Mouse (Mus musculus) hindbrain, embryonic 10.5 days (tissue): ENCODE measurements around the gene Hcrt. TPM values are rescaled to one million over a fixed set of nuclear protein-coding genes. Genes with fewer than 3 reads are reported as not detected.

Source experiments
- DNase-seq: peaks from one replicate; pipeline ENCODE4 v3.0.0-alpha.2; 2017; ENCODE audit warnings: low spot score
- H3K27ac ChIP-seq: fragments of 300-500 bp; sonication (generic); 2 replicates; pipeline ENCODE4 v1.5.1; 2016; ENCODE audit warnings: mild to moderate bottlenecking, moderate library complexity
- H3K27me3 ChIP-seq: fragments of 300-500 bp; sonication (generic); 2 replicates; pipeline ENCODE4 v1.6.1; 2016; ENCODE audit warnings: mild to moderate bottlenecking; ENCODE audit not compliant: poor library complexity, insufficient read depth, severe bottlenecking
- H3K36me3 ChIP-seq: fragments of 300-500 bp; sonication (generic); 2 replicates; pipeline ENCODE4 v1.6.1; 2016; ENCODE audit warnings: mild to moderate bottlenecking, moderate library complexity
- H3K4me1 ChIP-seq: fragments of 300-500 bp; sonication (generic); replicated peaks from 2 replicates; pipeline ENCODE4 v1.6.1; 2016; ENCODE audit warnings: mild to moderate bottlenecking
- H3K4me3 ChIP-seq: fragments of 300-500 bp; sonication (generic); 2 replicates; pipeline ENCODE4 v1.5.1; 2016; ENCODE audit warnings: mild to moderate bottlenecking, moderate library complexity
- H3K9me3 ChIP-seq: fragments of 300-500 bp; sonication (generic); 2 replicates; pipeline ENCODE4 v1.6.1; 2016; ENCODE audit warnings: mild to moderate bottlenecking, moderate library complexity
- WGBS: fragments of 180-500 bp; shearing (Covaris S2); methylation state at CpG from one replicate; pipeline ENCODE4 v1.1.7; 2016; 5-methylcytosine and 5-hydroxymethylcytosine counted together
- polyA plus RNA-seq: library from polyadenylated mRNA; unstranded; fragments of >200 nt; fragmentation: Nextera tagmentation; extraction: Ambion mirVana; gene quantifications from 2 replicates; pipeline ENCODE4 v1.2.1, GENCODE M21; 2016

Hcrt gene
- polyA plus RNA-seq, 1 experiment from 2014 or later = not detected

DNA sequence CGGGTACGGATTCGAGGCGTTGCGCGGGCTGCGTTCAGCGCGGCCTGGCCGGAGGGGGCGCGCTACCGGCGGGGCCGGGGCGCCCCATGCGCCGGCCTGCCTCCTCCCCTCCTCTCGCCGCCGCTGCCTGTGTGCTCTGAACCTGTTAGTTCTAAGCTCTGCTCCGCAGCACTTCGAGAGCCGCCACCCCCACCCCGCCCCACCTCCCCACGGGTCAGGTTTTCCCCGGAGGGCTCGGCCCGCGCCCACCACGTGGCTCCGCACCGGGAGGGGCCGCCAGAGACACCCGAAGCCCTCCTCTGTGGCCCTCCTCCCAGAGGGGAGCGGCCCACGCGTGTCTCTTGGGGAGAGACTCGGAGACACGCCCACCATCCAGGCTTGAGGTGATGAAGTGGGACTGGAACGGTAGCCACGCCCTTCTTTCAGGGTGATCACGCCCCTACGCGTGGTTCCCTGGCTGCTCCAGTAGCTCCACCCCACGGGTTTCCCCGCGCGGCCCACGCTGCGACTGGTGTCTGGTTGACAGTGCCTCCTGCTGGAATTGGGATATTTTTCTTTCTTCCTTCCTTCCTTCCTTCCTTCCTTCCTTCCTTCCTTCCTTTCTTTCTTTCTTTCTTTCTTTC, 3.0 kb downstream of the Hcrt start, which contains the start of gene Kcnh4:
Kcnh4 (minus strand) TSS at position 332 of the 623 bp plus-strand sequence.
- H3K27ac ChIP-seq = peak within 1 kb of the TSS; percentile 81
- WGBS = under 1% methylated on average over 51 of the region's 51 CpGs

DNA sequence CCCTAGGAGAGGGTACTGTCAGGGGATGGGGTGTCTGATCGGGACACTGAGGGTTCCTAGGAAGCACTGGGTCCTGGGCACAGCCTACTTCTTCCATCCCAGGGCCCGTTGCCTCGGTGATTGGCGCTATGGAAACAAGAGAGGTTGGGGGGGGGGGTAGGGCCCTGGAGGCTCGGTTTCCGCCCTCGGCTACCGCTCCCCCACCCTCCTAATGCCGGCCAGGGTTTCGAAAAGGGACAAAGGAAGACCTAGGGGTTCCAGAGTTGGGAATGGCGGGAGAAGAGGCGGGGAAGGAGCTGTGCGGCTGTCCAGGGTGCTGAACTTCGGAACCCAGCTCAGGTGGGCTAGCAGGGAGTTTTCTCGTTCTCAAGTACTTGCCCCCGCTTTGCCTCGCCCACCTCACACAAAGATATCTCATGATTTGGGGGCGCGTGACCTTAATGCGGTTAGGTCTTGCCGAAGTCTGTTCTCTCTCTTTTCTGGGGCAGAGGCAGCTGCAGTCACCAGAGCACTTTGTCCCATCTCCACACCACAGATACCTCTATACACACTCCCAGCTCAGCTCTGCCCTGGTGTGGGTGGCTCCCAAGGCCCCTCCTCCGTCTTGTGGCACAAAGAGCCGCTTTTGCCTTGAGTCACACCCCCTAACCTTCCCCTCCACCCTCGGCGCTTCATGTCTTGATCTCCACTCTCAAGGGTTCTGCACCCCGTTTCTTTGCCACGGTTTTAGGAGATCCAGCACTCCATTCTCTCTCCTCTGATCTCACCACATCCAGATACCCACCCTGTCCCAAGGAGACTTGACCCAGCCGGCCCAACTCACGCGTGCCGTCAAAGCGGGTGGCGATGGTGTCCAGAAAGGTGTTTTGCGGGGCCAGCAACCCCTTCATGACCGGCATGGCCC, 3.8 kb downstream of the Hcrt start:
- peak overlapping the region; percentile 81 for H3K27ac ChIP-seq
- under 1% methylated on average over 35 of the region's 35 CpGs for WGBS
- peak overlapping the region; percentile 60 for H3K4me3 ChIP-seq
- peak; percentile 79 for DNase-seq
- H3K27me3 ChIP-seq = peaks cover 62% of the 10 kb centered on the region
- no peaks in the 10 kb centered on the region for H3K36me3 ChIP-seq
- H3K4me1 ChIP-seq = peaks cover 30% of the 10 kb centered on the region
- H3K9me3 ChIP-seq = no peaks in the 10 kb centered on the region

More for the DNA sequence above, 3.0 kb downstream of the Hcrt start, which contains the start of gene Kcnh4:
- Histone ChIP-seq H3K4me1 (peaks cover 30% of the 10 kb centered on the region), H3K36me3 (no peaks in the 10 kb centered on the region), H3K4me3 (peak within 1 kb of the TSS; percentile 60), H3K9me3 (no peaks in the 10 kb centered on the region), H3K27me3 (peaks cover 62% of the 10 kb centered on the region)
- DNase-seq = peak; percentile 42

DNA sequence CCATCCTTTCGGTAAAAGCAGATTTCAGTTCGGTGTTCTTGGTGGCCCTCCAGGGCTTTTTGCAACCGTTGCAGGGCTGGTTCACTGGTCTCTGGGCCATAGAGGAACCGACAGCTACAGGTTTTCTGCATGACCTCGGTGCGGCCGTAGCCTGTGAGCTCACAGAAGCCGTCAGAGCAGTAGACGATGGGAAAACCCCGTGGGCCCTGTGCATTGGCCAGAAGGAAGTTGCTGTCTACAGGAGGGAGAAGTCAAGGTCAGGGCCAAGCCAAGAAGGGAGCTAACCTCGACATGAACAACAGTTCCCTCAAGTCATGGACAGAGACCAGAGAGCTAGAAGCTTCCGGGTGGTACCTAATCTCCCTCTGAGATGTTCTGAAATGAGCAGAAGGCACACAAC, 5.2 kb downstream of the Hcrt start:
- Histone ChIP-seq H3K4me1 (peaks cover 30% of the 10 kb centered on the region), H3K9me3 (no peaks in the 10 kb centered on the region), H3K27ac (no peak overlapping the region), H3K36me3 (no peaks in the 10 kb centered on the region), H3K27me3 (peaks cover 53% of the 10 kb centered on the region), H3K4me3 (no peak overlapping the region)
- WGBS = 89% methylated on average over 12 of the region's 12 CpGs
- no peak for DNase-seq

DNA sequence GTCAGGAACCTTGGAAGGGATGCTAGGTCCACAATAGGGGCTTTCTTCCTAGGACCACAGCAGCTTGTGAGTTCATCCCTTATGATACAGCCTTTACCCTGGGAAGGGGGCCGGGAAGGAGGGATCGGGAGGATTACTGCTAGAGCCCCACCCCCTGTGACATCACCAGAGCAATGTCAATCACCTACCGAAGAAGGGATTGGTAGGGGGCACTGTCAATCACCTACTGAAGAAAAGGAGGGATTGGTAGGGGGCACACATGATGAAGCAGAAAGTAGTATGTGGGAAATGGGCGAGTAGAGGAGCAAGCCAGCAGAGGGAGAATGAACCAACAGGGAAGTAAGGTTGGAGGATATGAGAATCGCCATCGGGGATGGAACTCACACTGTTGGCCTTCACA, 6.3 kb downstream of the Hcrt start:
- DNase-seq = no peak
- Histone ChIP-seq H3K27me3 (peaks cover 51% of the 10 kb centered on the region), H3K9me3 (no peaks in the 10 kb centered on the region), H3K4me1 (peaks cover 28% of the 10 kb centered on the region), H3K4me3 (no peak overlapping the region), H3K27ac (no peak overlapping the region), H3K36me3 (no peaks in the 10 kb centered on the region)
- WGBS = 63% methylated on average over 6 of the region's 6 CpGs

DNA sequence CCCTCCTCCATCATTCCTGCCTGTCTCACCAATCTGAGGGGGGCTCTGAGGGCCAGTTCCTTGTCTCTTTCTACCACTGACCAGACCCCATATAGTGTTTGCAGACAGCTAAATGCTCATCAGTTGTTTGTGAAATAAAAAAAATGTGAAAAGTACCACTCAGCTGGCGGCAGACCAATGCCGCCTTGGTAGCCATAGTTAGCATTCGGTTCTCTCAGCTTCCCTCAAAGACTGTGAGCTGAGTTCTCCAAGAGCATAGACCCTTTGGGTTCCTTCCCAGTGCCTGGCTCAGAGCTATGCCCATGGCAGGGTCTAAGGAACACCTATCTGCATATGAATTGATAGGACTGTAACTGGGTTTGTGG, 8.1 kb downstream of the Hcrt start:
- peaks cover 18% of the 10 kb centered on the region for H3K4me1 ChIP-seq
- 0 out of 2 replicates have a peak, but pooled peaks cover 7% of the 10 kb centered on the region for H3K36me3 ChIP-seq
- H3K27me3 ChIP-seq = peaks cover 46% of the 10 kb centered on the region
- no peak overlapping the region for H3K4me3 ChIP-seq
- 90% methylated on average over 3 of the region's 3 CpGs for WGBS
- H3K27ac ChIP-seq = no peak overlapping the region
- no peaks in the 10 kb centered on the region for H3K9me3 ChIP-seq
- no peak for DNase-seq

DNA sequence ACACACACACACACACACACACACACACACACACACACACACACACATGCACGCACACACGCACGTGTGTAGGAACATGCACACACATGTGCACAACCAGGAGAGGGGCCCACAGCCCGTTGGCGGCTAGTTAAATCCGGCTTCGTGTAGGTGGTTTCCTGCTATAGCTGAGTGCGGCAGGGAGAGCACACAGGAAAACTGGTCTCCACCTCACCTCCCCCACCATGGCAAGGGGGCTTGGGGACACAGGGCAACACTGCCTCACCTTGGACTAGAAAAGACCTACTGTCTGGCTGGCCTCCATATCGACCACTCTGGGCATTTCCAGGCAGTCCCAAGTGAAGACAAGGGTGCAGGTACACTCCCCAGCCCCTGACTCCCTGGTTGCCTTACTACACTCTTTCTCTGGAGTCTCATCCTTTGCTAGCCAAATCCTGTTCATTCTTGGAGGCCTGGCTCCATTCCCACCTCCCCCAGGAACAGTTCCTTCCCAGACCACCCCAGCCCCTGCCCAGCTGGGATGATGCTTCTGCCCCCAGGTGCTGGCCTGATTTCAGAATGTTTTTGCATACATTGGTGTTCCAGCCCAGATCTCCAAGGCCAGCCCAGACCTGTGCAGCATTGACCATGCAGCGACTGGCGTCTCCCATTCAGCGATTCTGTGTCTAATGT, 8.6 kb downstream of the Hcrt start:
- H3K9me3 ChIP-seq = no peaks in the 10 kb centered on the region
- peaks cover 46% of the 10 kb centered on the region for H3K27me3 ChIP-seq
- no peak overlapping the region for H3K4me3 ChIP-seq
- H3K4me1 ChIP-seq = peaks cover 13% of the 10 kb centered on the region
- DNase-seq = no peak
- WGBS = 85% methylated on average over 12 of the region's 12 CpGs
- H3K27ac ChIP-seq = no peak overlapping the region
- H3K36me3 ChIP-seq = 0 out of 2 replicates have a peak, but pooled peaks cover 7% of the 10 kb centered on the region

DNA sequence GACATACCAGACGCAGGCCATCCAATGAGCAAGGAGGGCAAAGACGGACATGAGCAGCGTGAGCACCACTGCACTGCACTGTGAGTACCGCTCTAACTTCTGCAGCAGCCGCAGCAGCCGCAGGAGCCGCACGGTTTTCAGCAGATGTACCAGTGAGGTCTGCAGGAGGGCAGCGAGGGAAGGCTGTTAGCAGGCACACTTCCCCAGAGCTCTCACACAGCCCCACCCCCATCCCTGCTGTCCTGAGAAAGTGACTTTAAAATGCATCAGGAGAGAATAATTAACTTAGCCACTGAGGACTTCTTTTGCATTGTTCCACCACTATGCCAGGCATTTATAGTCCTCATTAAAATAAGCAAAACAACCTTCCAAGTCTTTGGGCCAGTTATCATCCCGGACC, 10.4 kb downstream of the Hcrt start:
- peaks cover 40% of the 10 kb centered on the region for H3K27me3 ChIP-seq
- WGBS = 41% methylated on average over 10 of the region's 10 CpGs
- H3K36me3 ChIP-seq = 0 out of 2 replicates have a peak, but pooled peaks cover 7% of the 10 kb centered on the region

DNA sequence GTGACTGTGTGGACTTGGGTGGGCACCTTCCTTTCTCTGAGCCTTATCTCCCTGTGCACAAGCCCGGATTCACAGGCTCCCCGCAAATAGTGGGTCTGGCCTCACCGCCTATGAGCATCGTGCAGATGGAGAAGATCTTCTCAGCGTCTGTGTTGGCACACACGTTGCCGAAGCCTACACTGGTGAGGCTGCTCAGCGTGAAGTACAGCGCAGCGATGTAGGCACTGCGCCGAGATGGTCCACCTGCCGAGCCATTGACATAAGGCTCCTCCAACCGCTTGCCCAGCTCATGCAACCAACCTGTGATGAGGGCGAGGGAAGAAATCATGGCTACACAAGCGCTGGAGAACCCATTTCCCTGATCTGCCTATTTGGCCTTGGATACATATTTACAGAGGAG, 12.6 kb downstream of the Hcrt start:
- no peak overlapping the region for H3K27ac ChIP-seq
- H3K4me3 ChIP-seq = no peak overlapping the region
- no peak for DNase-seq
- peaks cover 44% of the 10 kb centered on the region for H3K27me3 ChIP-seq
- H3K4me1 ChIP-seq = peaks cover 14% of the 10 kb centered on the region; the same call in 1 of the 2 replicates
- H3K9me3 ChIP-seq = no peaks in the 10 kb centered on the region
- WGBS = 90% methylated on average over 16 of the region's 16 CpGs
- 0 out of 2 replicates have a peak, but pooled peaks cover 7% of the 10 kb centered on the region for H3K36me3 ChIP-seq

More for the DNA sequence above, 10.4 kb downstream of the Hcrt start:
- H3K4me3 ChIP-seq = no peak overlapping the region
- 0 out of 2 replicates have a peak, but pooled peaks cover 5% of the 10 kb centered on the region for H3K4me1 ChIP-seq
- no peak for DNase-seq
- no peak overlapping the region for H3K27ac ChIP-seq
- H3K9me3 ChIP-seq = no peaks in the 10 kb centered on the region

DNA sequence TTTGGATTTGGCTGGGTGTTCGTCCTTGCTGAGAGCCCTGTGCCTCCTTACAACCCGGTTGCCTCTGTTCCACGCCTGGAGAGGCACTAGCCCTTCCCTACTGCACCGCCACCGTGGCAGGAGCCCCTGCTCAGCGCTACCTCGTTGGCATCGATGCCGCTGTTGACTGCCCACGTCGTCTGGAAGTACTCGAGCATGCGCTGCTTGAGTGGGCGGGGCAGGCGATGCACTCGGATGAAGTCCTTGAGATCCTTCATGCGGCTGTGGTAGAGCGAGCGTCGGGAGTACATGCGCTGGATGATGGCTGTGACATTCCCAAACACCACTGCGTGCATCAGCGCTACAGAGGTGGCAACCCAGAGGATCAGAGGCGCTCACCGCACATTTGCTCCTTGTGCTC, 13.3 kb downstream of the Hcrt start:
- H3K27me3 ChIP-seq = peaks cover 44% of the 10 kb centered on the region
- no peak overlapping the region for H3K4me3 ChIP-seq
- no peaks in the 10 kb centered on the region for H3K9me3 ChIP-seq
- peaks cover 15% of the 10 kb centered on the region; the same call in 1 of the 2 replicates for H3K4me1 ChIP-seq
- H3K36me3 ChIP-seq = 0 out of 2 replicates have a peak, but pooled peaks cover 7% of the 10 kb centered on the region
- 48% methylated on average over 25 of the region's 25 CpGs for WGBS
- DNase-seq = no peak
- H3K27ac ChIP-seq = no peak overlapping the region

DNA sequence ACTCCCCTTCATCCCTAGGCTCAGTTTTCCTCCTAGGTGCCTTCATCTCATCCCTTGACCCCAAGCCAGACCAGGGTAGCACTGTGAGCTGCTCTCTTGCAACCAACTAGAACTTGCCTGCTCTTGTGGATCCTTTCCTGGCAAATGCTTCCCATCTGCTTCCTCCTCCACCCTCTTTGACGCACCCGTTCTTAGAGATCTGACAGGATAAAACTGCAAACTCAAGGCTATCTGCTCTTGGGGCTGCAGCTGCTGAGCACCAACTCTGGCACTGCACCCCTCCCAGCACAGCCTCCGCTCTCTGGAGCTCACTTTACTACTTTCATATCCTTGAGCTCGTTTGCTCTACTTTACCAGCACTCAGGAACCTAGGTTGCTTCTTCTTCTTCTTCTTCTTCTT, 14.1 kb downstream of the Hcrt start:
- Histone ChIP-seq H3K4me3 (no peak overlapping the region), H3K36me3 (0 out of 2 replicates have a peak, but pooled peaks cover 7% of the 10 kb centered on the region), H3K27ac (no peak overlapping the region), H3K27me3 (peaks cover 44% of the 10 kb centered on the region), H3K9me3 (no peaks in the 10 kb centered on the region), H3K4me1 (peaks cover 15% of the 10 kb centered on the region; the same call in 1 of the 2 replicates)
- 90% methylated on average over 4 of the region's 4 CpGs for WGBS
- DNase-seq = no peak

DNA sequence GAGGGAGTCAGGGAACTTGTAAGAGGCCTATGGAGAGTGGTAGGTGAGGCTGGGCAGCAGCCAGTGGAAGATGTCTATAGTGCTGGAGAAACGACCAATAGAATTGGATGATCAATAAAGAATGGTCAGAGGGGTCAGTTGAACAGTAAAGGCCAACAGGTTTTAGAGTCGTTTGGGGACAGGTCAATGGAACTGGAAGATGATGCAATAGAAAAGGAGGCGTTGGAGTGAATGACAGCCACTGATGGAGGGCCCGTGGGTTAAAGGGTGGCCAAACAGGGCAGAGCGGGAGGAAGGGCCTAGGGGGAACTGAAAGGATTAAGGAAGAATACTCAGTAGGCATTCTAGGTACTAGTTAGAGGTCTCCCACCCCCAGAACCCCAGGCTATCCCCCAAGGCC, 15.6 kb downstream of the Hcrt start:
- WGBS = 74% methylated on average over 5 of the region's 5 CpGs
- Histone ChIP-seq H3K9me3 (no peaks in the 10 kb centered on the region), H3K27me3 (peaks cover 40% of the 10 kb centered on the region), H3K36me3 (0 out of 2 replicates have a peak, but pooled peaks cover 7% of the 10 kb centered on the region), H3K27ac (no peak overlapping the region), H3K4me3 (no peak overlapping the region), H3K4me1 (peaks cover 11% of the 10 kb centered on the region; the same call in 1 of the 2 replicates)
- no peak for DNase-seq

DNA sequence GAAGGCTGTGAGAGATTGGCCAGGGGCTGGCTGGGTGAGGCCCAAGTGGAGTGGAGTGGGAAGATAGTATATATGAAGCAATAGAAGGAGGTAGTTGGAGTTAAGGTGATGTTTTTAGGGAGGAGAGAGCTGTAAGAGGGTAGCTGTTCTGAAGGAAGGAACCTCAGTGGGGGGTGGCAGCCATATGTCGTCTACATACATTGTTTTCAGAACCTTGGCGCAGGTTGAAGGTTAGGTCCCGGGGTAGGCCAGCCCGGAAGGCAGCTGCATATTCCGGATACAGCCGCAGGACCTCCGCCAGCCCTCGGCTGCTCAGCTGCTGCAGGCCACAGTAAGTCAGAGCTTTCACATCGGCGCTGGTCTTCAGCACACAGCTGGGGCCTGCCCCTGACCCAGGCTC, 16.2 kb downstream of the Hcrt start:
- Histone ChIP-seq H3K36me3 (0 out of 2 replicates have a peak, but pooled peaks cover 7% of the 10 kb centered on the region), H3K27ac (no peak overlapping the region), H3K27me3 (peaks cover 38% of the 10 kb centered on the region), H3K9me3 (no peaks in the 10 kb centered on the region), H3K4me1 (peaks cover 10% of the 10 kb centered on the region; the same call in 1 of the 2 replicates), H3K4me3 (no peak overlapping the region)
- DNase-seq = no peak
- WGBS = 78% methylated on average over 10 of the region's 10 CpGs
